Mouse (Mus musculus) kidney, adult 2 months (tissue): ENCODE results near the gene Gna12.

Source experiments
- CTCF ChIP-seq: fragments of 200-500 bp; conservative IDR thresholded peaks from 2 replicates; pipeline ENCODE4 v1.5.1; 2011; ENCODE audit warnings: low read depth, mild to moderate bottlenecking, control low read depth, low read length, moderate library complexity, mixed read lengths; ENCODE audit not compliant: insufficient read depth, insufficient read length
- POLR2A ChIP-seq: fragments of 200-500 bp; IDR thresholded peaks from one replicate; pipeline ENCODE4 v1.6.1; 2011; ENCODE audit warnings: low read depth, low read length, control low read depth

DNA sequence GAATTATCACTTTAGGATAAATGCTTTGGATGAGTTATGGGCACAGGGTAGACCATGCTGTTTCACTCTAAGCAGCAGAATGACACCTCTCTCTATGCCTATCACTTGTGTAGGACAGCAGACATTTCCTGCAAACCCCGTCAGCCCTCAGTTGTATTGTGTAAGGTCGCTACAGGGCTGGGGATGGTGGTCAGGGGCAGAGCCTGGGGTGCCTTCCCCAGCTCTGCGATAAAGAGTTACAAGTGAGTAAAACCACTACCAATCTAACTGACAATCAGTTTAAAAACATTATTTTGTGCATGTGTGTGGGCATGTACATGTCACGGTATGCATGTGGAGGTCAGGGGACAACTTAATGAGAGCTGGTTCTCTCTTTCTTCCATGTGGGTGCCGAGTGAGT is 49.1 kb downstream of the Gna12 start:
- TF ChIP-seq CTCF, result no peak
- no peak for TF ChIP-seq POLR2A
